Mouse (Mus musculus): ENCODE measurements around the gene Stx2. TPM values are rescaled to one million over a fixed set of nuclear protein-coding genes. Genes with fewer than 3 reads are reported as not detected.

Gene Stx2
- total RNA-seq, 2 experiments from 2014 or later: 4.5 to 6.6 TPM

DNA sequence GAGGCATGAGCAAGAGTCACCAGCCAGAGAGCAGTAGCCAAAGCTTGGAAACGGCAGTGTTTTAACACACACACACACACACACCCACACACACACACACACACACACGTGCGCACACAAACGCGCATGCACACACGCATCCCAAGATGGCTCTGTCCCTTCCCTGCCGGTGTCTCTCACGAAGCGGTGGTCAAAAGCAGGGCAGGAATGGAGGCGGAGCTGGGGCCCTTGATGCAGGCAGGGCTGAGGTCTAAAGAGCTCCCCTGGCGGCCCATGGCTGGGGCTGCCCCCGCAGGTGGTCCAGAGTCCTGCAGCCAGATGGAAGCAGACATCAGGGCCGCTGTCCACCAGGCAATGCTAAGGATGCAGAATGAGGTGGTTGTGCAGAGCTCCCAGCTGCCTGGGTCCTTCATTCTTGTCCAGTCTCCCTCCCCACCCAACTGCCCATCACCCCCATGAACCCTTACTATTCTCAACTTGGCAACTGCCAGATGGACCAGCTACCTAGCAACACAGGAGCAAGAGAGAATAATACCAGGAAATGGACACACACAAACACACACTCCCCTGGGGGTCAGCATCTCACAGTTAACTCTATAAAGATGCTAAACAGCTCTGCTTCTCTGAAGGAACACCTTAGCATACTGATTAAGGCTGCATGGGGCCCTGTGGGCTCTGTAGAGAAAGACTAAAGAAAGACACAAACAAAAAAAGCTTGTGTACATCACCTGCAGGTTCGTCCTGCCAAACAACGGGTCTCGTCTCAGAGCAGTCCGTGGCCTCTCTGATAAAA, 54.9 kb downstream of the Stx2 start, which contains the start of gene Rimbp2:
Rimbp2 (minus strand) TSS at position 209 of the 793 bp plus-strand sequence.
- DNase-seq (ENCODE audit: low spot score): no peak

DNA sequence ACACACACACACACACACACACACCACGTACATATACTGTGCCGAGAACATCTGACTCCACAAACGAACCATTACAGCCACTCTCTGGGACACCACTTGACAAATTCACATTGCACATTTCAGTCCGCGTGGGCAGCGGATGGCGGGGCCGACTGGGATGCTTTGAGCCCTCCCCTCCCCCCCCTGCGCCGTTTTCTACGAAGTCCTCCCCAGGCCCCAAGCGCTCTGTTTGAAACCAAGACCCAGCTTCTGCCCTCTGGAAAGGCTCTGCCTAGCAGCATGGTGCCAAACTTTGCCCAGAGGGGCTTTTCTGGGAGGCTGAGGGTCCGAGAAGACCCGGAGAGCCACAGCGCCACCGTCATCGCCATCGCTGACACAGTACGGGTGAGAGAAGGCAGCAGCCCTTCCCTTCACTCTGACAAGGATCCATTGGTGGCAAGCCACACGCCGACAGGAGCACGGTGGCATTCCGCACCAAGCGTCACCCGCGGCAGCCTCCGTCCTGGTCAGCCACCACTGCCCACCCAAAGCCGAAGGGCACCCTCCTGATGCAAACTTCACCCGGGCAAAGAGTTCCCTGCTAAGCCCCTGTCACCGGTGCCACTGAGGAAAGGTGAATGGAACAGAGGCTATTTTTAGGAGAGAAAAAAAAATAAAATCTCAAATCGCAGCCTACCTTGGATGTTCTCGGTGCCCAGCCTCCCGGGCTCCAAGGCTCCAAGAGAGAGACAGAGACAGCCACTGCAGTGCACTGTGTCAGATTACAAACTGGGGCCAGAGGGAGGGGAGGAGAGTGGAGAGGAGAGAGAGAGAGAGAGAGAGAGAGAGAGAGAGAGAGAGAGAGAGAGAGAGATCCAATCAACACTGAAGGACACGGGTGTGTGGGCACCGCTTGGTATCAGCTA, 55.8 kb downstream of the Stx2 start:
- no peak for DNase-seq (ENCODE audit: low spot score)

DNA sequence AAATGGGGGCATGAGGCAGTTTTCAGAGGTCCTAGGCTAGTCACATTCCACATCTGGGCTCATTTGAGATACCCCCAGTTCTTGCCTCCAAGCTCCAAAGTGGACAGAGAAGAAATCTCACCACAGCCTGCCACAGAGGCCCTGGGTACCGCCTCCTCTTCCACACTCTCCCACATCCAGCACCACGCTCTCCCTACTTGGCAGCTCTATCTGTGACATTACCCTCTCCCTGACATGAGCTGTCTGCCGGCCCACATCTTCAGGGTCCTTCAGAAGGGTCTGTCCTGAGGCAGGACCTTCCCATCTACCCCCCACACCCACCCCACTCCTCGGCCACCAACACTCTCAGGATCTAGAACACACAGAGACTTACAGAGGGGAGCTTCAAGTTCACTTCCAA, 56.9 kb downstream of the Stx2 start:
- DNase-seq (ENCODE audit: low spot score): no peak

DNA sequence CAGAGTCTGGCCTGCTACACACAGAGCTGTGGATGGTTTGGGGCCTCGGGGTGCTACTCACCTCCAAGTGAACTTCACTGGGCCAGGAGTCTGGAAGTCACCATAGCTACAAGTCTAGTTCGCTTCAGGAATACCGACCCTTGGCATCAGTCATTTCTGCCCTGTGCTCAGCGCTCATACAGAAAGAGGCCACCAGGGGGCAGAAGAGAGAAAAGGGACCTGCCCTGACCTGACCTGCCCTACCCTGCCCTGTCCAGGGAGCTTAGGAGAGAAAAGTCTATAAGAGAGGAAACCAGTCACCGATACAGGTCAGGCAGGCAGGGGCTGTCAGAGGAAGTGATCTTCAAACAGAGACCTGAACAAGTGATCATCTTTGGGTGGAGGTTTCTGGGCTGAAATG, 61.3 kb downstream of the Stx2 start:
- DNase-seq (ENCODE audit: low spot score): peak; percentile 7

DNA sequence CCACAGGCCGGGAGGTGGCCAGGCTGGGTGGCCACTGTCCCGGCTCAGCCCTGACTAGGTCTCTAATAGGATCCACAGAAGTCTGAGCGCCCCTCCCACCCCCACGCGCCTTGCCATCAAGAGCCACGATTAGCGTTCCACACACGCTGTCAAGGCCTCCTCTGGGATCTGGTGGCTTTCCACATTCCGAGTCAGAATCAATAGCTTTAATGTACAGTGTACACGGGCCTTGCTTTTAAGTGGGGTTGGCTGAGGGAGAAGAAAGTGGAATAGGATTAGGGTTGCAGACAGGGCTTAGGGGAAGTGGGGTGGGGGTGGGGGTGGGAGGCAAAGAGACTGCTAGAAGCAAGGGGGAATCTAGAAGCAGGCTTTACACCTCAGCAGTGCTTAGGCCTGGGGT, 67.9 kb downstream of the Stx2 start:
- DNase-seq (ENCODE audit: low spot score): no peak

DNA sequence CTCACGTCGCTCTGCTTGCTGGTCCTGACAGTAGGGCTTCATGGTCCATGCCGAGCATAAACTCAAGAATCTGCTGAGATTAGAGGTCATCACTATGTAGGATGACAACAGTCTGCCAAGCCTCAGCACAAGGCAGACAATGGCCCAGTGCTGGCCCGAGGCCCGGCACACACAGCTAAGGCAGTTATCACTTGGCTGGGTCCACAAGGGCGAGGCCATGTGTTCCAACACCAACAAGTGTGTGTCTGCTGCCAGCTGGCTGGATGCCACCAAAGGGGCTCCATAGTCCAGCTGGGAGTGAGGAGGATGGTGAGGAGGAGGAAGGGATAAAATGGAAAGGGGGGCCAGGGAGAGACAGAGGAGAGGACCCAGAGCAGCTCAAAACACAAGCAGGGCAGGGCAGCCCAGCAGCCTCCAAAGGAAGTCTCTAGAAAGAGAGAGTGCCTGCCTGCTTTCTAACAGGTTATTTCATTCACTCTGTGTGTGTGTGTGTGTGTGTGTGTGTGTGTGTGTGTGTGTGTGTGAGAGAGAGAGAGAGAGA, 72.9 kb downstream of the Stx2 start:
- no peak for DNase-seq (ENCODE audit: low spot score)

Other genes with a start within 250 kb of the Stx2 start
- gene Rimbp2, start 55.1 kb downstream of the Stx2 start, total RNA-seq (2021): not detected
- gene Ran, start 11.5 kb upstream of the Stx2 start, total RNA-seq (2021): 10 to 100 TPM; 68.9 to 83.3 TPM
- gene Adgrd1, start 88.2 kb upstream of the Stx2 start, total RNA-seq (2021): 1 to 10 TPM; 3.5 to 5.7 TPM